Mouse (Mus musculus) hindlimb bud, embryonic 11.5 days (tissue): Measurements from ENCODE around the gene Dusp1.

Experiments
- DNase-seq: peaks from one replicate; pipeline ENCODE4 v3.0.0-alpha.2; 2012; ENCODE audit warnings: low read depth, low spot score; ENCODE audit errors: extremely low spot score

Gene Dusp1

GRCm38 (mm10) chr17:26468102-26468894 is 93.6 kb downstream of the Dusp1 start:
- no peak for DNase-seq

GRCm38 (mm10) chr17:26467619-26468018 is 94.3 kb downstream of the Dusp1 start:
- no peak for DNase-seq

- DNase-seq, result peak; percentile 53
These were observed 95.2 kb downstream of the Dusp1 start for GRCm38 (mm10) chr17:26466741-26467150.

- DNase-seq, result no peak
These were observed 97.0 kb downstream of the Dusp1 start for GRCm38 (mm10) chr17:26464972-26465371.

GRCm38 (mm10) chr17:26464481-26464880 is 97.4 kb downstream of the Dusp1 start:
- DNase-seq, result no peak

GRCm38 (mm10) chr17:26463984-26464383 is 97.9 kb downstream of the Dusp1 start:
- DNase-seq, result no peak

GRCm38 (mm10) chr17:26463432-26463831 is 98.5 kb downstream of the Dusp1 start:
- no peak for DNase-seq

GRCm38 (mm10) chr17:26462634-26463170 is 99.2 kb downstream of the Dusp1 start:
- no peak for DNase-seq

- DNase-seq, result no peak
These were observed 103.9 kb downstream of the Dusp1 start for GRCm38 (mm10) chr17:26458049-26458448.

- DNase-seq, result no peak
These were observed 104.4 kb downstream of the Dusp1 start for GRCm38 (mm10) chr17:26457506-26457905.
